Mouse (Mus musculus) frontal cortex, postnatal 10 days (tissue): ENCODE measurements at regions not wholly inside any gene's neighbourhood (a gene's known extent, or its start where the extent isn't known, plus 50 kb on each side); places are given as distances from the start of the nearest gene placed in this dataset.
"Not testable (repeated sequence)": the region's sequence is repeated elsewhere in the genome, so short reads cannot be mapped to it uniquely, and the experiment has no call there.

Source experiments
- DNase-seq, 2 experiments: peaks; one replicate each; pipeline ENCODE4 v3.0.0; 2022; ENCODE audit warnings: low spot score in 2 of 2, mixed read lengths in 1 of 2

DNA sequence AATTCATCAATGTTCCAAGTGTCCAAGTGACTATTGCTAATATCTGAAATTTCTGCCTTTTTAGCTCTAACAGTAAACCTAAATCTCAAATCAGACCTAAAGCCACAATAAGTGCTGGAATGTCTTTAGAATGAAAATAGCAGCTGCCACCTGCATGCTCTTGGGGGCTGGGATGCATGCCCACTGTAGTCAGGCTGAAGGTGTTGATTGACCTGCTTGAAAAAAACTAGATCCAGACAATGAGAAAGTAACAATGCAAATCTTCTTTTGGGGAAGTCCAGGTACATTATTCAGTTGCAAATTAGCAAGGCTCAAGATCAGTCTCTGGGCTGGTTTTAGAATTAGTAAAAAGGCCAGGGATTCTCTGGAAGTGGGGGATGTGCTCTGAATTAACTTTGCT is 1759.9 kb upstream of the Slc39a10 start:
- not testable (repeated sequence) for DNase-seq

DNA sequence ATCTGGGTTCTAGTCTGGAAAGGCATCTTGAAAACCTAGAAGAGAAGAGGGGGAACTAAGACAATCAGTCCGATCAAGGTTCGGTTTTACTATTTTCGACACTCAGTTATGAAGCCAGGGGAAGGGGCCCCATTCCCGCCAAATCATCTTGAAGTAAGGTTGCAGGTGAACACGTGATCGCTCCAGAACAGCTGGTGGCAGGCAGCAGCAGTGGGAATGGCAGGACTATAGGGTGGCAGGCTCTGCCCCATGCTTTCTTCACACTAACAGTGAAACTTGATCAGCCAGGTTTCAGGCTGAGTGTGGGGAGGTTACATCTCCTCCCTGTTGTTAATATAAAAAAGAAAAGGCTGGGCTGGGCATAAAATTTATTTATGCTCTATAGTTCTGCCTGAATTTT is 1758.7 kb upstream of the Slc39a10 start:
- no peak for DNase-seq

DNA sequence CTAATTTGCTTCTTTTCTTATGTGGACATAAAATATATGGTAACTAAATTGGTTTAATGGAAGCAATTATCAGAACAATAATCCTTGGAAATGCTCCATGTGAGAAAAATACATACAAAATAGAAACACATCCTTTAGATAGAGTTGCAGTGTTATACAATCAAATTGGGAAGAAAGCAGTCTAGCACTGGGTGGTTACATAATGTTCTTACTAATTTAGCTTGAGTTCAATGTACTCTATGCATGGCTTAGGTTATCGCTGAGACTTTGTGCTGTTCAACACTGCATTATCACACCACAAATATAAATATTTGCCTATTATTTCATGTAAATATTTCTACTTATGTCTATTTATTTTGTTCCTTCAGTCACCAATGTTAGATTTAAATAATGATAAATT is 1724.5 kb upstream of the Slc39a10 start:
- no peak for DNase-seq

DNA sequence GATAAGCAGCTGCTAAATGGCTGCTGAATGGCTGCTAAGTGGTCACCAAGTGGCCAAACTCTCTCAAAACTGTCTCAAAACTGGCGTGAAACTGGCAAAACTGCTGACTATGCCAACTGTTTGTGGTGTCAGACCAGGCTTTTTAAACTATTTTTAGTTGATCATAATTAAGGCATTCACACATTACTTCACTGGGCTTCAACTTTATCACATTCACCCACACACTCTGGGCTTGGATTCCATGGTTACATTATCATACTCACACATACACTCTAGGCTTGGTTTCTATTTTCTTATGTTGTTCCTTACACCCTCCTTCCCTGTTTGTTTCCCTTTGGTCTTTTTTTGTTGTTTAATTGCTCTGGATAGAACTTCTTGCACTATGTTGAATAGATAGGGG is 1716.4 kb upstream of the Slc39a10 start:
- DNase-seq = peak; percentile 7 to 9
